Mouse (Mus musculus): ENCODE results near the gene C2cd4a. TPM values are rescaled to one million over a fixed set of nuclear protein-coding genes. Genes with fewer than 3 reads are reported as not detected.
A peak's percentile ranks its signal among the peaks of the same experiment; 100 is the strongest.

C2cd4a gene
- polyA plus RNA-seq, 1 experiment from 2014 or later: 0.09 TPM

DNA sequence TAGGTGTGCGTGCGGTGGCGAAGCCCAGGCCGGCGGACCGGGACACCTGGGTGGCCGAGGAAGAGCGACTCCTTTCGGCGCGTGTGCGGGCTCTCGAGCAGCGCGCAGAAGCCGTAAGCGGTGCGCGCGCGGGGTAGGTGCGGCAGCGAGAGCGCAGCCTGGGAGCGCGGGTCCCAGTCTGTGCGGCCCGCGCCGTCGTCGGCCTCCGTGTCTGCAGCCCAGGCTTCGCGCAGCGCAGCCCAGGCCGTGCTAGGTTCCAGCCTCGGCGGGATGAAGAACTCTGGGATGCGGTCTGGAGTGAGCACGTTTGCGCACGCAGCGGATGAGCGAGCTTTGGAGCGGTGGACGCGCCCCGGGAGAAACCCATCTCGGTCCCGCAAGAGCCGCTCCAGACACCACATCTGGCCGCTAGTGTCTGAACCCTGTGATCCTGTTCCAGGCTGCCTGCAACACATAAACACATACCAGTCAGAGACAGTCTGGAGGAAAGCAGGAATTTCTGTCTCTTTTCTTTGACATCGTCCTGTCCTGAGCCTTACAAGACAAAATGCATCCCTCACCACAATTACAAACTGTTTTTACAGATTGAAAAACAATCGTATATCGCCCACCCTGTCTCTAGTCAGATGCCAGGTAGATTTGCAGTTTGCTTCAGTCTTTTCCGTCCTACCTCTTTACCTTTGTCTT, 628 bp downstream of the C2cd4a start:
- ATAC-seq (replicated peaks; ENCODE audit: insufficient number of reproducible peaks, insufficient read depth, low FRiP score, low read depth): peak; percentile 44; the same call in 1 of the 2 replicates
- no peak overlapping the region for H3K27ac ChIP-seq
- peaks cover 20% of the 10 kb centered on the region for H3K4me1 ChIP-seq (replicated peaks)
- H3K4me2 ChIP-seq: peak overlapping the region; percentile 98
- H3K36me3 ChIP-seq: no peaks in the 10 kb centered on the region
- 1% methylated on average over 57 of the region's 57 CpGs for WGBS
- peak overlapping the region; percentile 60 for H3K4me3 ChIP-seq
- no peaks in the 10 kb centered on the region for H3K9me3 ChIP-seq (replicated peaks)
- H3K27me3 ChIP-seq: peaks cover 52% of the 10 kb centered on the region
- H3K9ac ChIP-seq: peak overlapping the region; percentile 52

GRCm38 (mm10) chr9:67830411-67831358, 1.4 kb downstream of the C2cd4a start:
- Histone ChIP-seq H3K27me3 (peaks cover 52% of the 10 kb centered on the region), H3K9ac (peak overlapping the region; percentile 52), H3K4me1 (replicated peaks) (peaks cover 20% of the 10 kb centered on the region), H3K9me3 (replicated peaks) (no peaks in the 10 kb centered on the region), H3K4me3 (peak overlapping the region; percentile 60), H3K27ac (no peak overlapping the region), H3K36me3 (no peaks in the 10 kb centered on the region), H3K4me2 (peak overlapping the region; percentile 98)
- 2% methylated on average over 74 of the region's 84 CpGs for WGBS
- peak; percentile 87 for ATAC-seq (replicated peaks; ENCODE audit: insufficient number of reproducible peaks, insufficient read depth, low FRiP score, low read depth)

DNA sequence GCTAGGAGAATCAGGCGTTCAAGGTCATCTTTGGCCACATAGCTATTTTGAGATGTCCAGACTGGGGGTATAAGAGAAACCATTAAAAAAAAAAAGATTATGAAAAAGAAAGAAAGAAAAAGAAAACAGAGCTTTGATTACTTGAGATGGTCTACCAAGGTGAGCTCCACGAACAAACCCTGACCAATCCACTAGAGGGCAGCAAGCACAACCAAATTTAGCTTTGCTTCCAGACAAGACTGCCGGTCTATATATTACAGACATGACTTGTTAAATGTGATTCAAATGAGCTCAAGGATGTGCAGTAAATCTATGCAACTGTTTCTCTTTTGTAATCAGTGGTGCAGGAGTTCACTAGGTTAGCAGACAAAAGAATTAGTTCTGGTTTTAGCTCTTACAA, 3.9 kb downstream of the C2cd4a start:
- ATAC-seq (replicated peaks; ENCODE audit: insufficient number of reproducible peaks, insufficient read depth, low FRiP score, low read depth): no peak
- H3K4me3 ChIP-seq: no peak overlapping the region
- H3K4me2 ChIP-seq: no peak overlapping the region
- H3K27me3 ChIP-seq: peaks cover 45% of the 10 kb centered on the region
- H3K27ac ChIP-seq: no peak overlapping the region
- 8% methylated on average over 3 of the region's 3 CpGs for WGBS
- H3K4me1 ChIP-seq (replicated peaks): peaks cover 24% of the 10 kb centered on the region
- H3K9me3 ChIP-seq (replicated peaks): no peaks in the 10 kb centered on the region
- no peaks in the 10 kb centered on the region for H3K36me3 ChIP-seq
- H3K9ac ChIP-seq: no peak overlapping the region

DNA sequence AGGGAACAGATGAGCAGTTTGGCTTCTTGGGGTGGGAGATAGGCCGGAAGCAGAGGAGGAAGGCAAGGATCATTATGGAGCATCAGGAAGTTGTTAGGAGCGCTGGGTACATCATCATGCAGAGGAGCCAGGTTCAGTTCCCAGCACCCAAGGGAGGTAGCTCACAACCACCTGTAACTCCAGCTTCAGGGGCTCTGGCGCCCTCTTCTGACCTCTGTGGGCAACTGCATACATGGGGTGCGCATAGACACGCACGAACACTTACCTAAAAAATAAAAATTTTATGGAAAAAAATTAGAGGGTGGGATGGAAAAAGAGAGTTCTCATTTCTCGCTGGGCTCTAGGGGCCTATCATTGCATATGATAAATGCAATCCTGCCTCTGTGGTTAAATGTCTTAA, 6.6 kb downstream of the C2cd4a start:
- Histone ChIP-seq H3K27ac (no peak overlapping the region), H3K36me3 (no peaks in the 10 kb centered on the region), H3K27me3 (peaks cover 19% of the 10 kb centered on the region), H3K4me2 (no peak overlapping the region), H3K9ac (no peak overlapping the region), H3K4me1 (replicated peaks) (0 out of 2 replicates have a peak, but pooled peaks cover 8% of the 10 kb centered on the region), H3K9me3 (replicated peaks) (no peaks in the 10 kb centered on the region), H3K4me3 (no peak overlapping the region)
- ATAC-seq (replicated peaks; ENCODE audit: insufficient number of reproducible peaks, insufficient read depth, low FRiP score, low read depth): no peak
- 87% methylated on average over 7 of the region's 7 CpGs for WGBS

DNA sequence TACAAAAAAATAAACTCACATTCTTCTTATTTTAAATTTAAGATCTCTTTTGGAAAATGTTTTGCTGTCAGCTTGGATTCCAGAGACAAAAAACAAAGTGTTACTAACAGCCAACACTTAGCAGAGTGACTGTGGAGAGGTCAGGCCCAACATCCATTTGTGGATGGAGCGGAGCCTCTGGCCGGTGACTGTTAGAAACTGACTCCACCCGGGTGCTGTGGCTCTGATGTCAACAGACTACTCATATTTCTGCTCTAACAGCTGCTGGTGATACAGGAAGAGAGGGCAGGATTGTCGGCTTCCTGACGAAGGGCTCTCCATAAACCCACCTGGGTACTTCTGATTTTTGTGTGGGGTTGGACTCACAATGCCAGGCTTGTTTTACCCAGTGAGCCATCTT, 9.0 kb downstream of the C2cd4a start:
- peak overlapping the region; percentile 1; the same call in 1 of the 2 replicates for H3K27ac ChIP-seq
- H3K4me2 ChIP-seq: no peak overlapping the region
- no peaks in the 10 kb centered on the region for H3K9me3 ChIP-seq (replicated peaks)
- no peak overlapping the region for H3K9ac ChIP-seq
- no peak for ATAC-seq (replicated peaks; ENCODE audit: insufficient number of reproducible peaks, insufficient read depth, low FRiP score, low read depth)
- H3K27me3 ChIP-seq: no peaks in the 10 kb centered on the region
- peaks cover 14% of the 10 kb centered on the region for H3K4me1 ChIP-seq (replicated peaks)
- H3K4me3 ChIP-seq: no peak overlapping the region
- WGBS: 30% methylated on average over 5 of the region's 5 CpGs
- no peaks in the 10 kb centered on the region for H3K36me3 ChIP-seq

- ATAC-seq (replicated peaks; ENCODE audit: insufficient number of reproducible peaks, insufficient read depth, low FRiP score, low read depth): no peak
- H3K36me3 ChIP-seq: no peaks in the 10 kb centered on the region
- H3K4me3 ChIP-seq: no peak overlapping the region
- no peaks in the 10 kb centered on the region for H3K9me3 ChIP-seq (replicated peaks)
- no peaks in the 10 kb centered on the region for H3K27me3 ChIP-seq
- no peak overlapping the region for H3K4me2 ChIP-seq
- H3K4me1 ChIP-seq (replicated peaks): peaks cover 43% of the 10 kb centered on the region
- 35% methylated on average over 4 of the region's 4 CpGs for WGBS
- no peak overlapping the region for H3K9ac ChIP-seq
- H3K27ac ChIP-seq: peak overlapping the region; percentile 78
These were observed 13.5 kb downstream of the C2cd4a start for GRCm38 (mm10) chr9:67818668-67818950.

DNA sequence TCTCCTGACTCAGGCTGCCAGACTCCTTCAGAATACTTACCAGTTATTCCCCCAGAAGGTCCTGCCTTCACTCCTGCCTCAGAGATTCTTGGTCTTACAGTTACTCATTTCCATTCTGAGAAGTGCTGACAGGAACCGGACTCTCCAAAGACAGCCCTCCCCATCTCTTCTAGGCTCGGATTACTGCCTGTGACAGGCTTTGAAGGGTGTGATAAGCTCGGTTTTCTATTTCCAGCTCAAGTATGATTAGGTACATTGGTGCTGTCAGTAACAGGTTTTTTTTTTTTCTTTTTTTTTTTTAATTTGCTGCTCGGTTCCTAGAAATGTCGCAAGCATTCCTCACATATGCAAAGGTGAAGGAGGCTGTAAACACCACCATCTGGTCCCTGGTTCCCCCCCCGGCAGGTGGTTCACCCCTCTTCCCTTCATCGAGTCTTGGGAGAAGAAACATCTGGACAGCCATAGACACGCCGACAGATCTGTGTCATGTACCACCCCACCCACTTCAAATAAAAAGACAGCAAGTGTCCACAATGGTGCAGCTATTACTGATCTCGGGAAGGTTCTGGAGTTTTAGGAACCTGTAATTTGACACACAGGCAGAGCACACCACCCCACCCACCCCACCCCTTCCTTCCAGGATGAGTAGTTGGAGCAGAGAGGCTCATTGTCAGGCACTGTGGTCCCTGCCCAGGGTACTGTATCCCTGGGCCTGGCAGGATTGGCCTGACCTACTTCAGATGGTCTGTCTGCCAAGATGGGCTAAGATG, 14.0 kb downstream of the C2cd4a start:
- Histone ChIP-seq H3K4me3 (peak overlapping the region; percentile 4; the same call in 1 of the 2 replicates), H3K9ac (no peak overlapping the region), H3K4me1 (replicated peaks) (peaks cover 39% of the 10 kb centered on the region), H3K4me2 (peak overlapping the region; percentile 47), H3K27ac (peak overlapping the region; percentile 78), H3K36me3 (no peaks in the 10 kb centered on the region), H3K9me3 (replicated peaks) (no peaks in the 10 kb centered on the region), H3K27me3 (no peaks in the 10 kb centered on the region)
- peak; percentile 86 for ATAC-seq (replicated peaks; ENCODE audit: insufficient number of reproducible peaks, insufficient read depth, low FRiP score, low read depth)
- WGBS: 12% methylated on average over 10 of the region's 10 CpGs

GRCm38 (mm10) chr9:67816172-67816928, 15.8 kb downstream of the C2cd4a start:
- Histone ChIP-seq H3K9me3 (replicated peaks) (no peaks in the 10 kb centered on the region), H3K27ac (no peak overlapping the region), H3K36me3 (no peaks in the 10 kb centered on the region), H3K9ac (no peak overlapping the region), H3K4me2 (no peak overlapping the region), H3K4me3 (no peak overlapping the region), H3K27me3 (no peaks in the 10 kb centered on the region), H3K4me1 (replicated peaks) (peaks cover 39% of the 10 kb centered on the region)
- ATAC-seq (replicated peaks; ENCODE audit: insufficient number of reproducible peaks, insufficient read depth, low FRiP score, low read depth): no peak
- 73% methylated on average over 2 of the region's 2 CpGs for WGBS

DNA sequence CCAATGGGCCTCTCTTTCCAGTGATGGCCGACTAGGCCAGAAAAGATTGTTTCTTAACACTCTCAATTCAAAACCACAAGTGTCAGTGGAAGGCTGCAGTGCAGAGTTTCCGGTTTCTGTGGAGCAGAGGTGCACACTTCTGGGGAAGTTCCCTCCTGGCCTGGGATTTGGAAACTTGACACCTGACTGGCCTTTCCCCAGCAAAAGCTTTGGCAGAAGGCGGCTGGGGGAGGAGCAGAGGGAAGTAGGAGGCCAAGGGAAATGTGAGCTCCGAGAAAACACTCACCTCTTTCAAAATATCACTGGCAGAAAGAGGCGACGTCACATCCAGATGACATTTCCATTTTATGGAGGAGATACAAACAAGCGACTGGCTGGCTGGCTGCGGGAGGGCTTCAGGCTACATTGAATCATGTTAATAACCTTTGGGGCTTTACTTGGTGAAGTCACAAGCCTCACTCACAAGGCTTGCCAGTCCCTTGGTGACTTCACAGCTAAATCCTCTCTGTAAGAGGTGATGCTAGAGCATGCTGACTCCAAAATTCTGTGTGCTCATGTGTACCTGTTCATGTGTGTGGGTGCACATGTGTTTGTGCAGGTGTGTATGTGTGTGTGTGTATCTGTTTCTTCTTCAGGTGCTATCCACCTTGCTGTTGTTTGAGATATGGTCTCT, 18.3 kb downstream of the C2cd4a start:
- no peaks in the 10 kb centered on the region for H3K9me3 ChIP-seq (replicated peaks)
- no peak for ATAC-seq (replicated peaks; ENCODE audit: insufficient number of reproducible peaks, insufficient read depth, low FRiP score, low read depth)
- H3K4me3 ChIP-seq: no peak overlapping the region
- H3K9ac ChIP-seq: no peak overlapping the region
- H3K27ac ChIP-seq: peak overlapping the region; percentile 77
- H3K36me3 ChIP-seq: no peaks in the 10 kb centered on the region
- WGBS: 4% methylated on average over 8 of the region's 8 CpGs
- peaks cover 41% of the 10 kb centered on the region for H3K4me1 ChIP-seq (replicated peaks)
- H3K27me3 ChIP-seq: no peaks in the 10 kb centered on the region
- H3K4me2 ChIP-seq: peak overlapping the region; percentile 32

GRCm38 (mm10) chr9:67813171-67813570, 19.0 kb downstream of the C2cd4a start:
- 0 out of 2 replicates have a peak overlapping the region, but pooled peaks have one; percentile 13 for H3K27ac ChIP-seq
- H3K36me3 ChIP-seq: no peaks in the 10 kb centered on the region
- H3K9me3 ChIP-seq (replicated peaks): no peaks in the 10 kb centered on the region
- H3K9ac ChIP-seq: no peak overlapping the region
- H3K4me1 ChIP-seq (replicated peaks): peaks cover 35% of the 10 kb centered on the region
- no peak for ATAC-seq (replicated peaks; ENCODE audit: insufficient number of reproducible peaks, insufficient read depth, low FRiP score, low read depth)
- WGBS: 70% methylated on average over 4 of the region's 4 CpGs
- H3K4me2 ChIP-seq: no peak overlapping the region
- no peaks in the 10 kb centered on the region for H3K27me3 ChIP-seq
- no peak overlapping the region for H3K4me3 ChIP-seq
